Mouse (Mus musculus): ENCODE measurements around the gene Rb1. TPM values are rescaled to one million over a fixed set of nuclear protein-coding genes. Genes with fewer than 3 reads are reported as not detected.

Rb1 gene
- polyA plus RNA-seq, 1 experiment from 2014 or later = 17.7 TPM

MicroRNAs within 50 kb of the gene (microRNA counts, 519-probe panel; counts per million panel counts)
- microRNA mmu-miR-687 = 322 counts per million, percentile 70 among the panel's probes with 10 or more counts

Small RNAs within 50 kb of the gene (microRNA-seq; reads per million reads assigned to microRNA genes)
- not detected for gene Mir687

Other genes starting within 250 kb of the Rb1 start
- gene Rcbtb2, start 202.8 kb downstream of the Rb1 start, polyA plus RNA-seq (2014; fragmentation: Nextera tagmentation; extraction: Ambion mirVana) = 66.0 and 70.8 TPM in 2 replicates
- 9.3 TPM in 2 replicates for gene Lpar6, start 87.9 kb downstream of the Rb1 start, polyA plus RNA-seq (2014; fragmentation: Nextera tagmentation; extraction: Ambion mirVana)
- 843 and 883 TPM in 2 replicates for gene Itm2b, start 59.5 kb upstream of the Rb1 start, polyA plus RNA-seq (2014; fragmentation: Nextera tagmentation; extraction: Ambion mirVana)
- gene Med4, start 184.2 kb upstream of the Rb1 start, polyA plus RNA-seq (2014; fragmentation: Nextera tagmentation; extraction: Ambion mirVana) = 46.6 and 47.5 TPM in 2 replicates
- 240 and 242 TPM in 2 replicates for gene Sucla2, start 199.5 kb upstream of the Rb1 start, polyA plus RNA-seq (2014; fragmentation: Nextera tagmentation; extraction: Ambion mirVana)
- gene Nudt15, start 222.4 kb upstream of the Rb1 start, polyA plus RNA-seq (2014; fragmentation: Nextera tagmentation; extraction: Ambion mirVana) = 4.6 and 5.7 TPM in 2 replicates